Mouse (Mus musculus): ENCODE measurements around the gene Palm2. TPM values are rescaled to one million over a fixed set of nuclear protein-coding genes. Genes with fewer than 3 reads are reported as not detected.

The Palm2 gene
- polyA plus RNA-seq, 1 experiment from 2014 or later = 7.0 TPM

DNA sequence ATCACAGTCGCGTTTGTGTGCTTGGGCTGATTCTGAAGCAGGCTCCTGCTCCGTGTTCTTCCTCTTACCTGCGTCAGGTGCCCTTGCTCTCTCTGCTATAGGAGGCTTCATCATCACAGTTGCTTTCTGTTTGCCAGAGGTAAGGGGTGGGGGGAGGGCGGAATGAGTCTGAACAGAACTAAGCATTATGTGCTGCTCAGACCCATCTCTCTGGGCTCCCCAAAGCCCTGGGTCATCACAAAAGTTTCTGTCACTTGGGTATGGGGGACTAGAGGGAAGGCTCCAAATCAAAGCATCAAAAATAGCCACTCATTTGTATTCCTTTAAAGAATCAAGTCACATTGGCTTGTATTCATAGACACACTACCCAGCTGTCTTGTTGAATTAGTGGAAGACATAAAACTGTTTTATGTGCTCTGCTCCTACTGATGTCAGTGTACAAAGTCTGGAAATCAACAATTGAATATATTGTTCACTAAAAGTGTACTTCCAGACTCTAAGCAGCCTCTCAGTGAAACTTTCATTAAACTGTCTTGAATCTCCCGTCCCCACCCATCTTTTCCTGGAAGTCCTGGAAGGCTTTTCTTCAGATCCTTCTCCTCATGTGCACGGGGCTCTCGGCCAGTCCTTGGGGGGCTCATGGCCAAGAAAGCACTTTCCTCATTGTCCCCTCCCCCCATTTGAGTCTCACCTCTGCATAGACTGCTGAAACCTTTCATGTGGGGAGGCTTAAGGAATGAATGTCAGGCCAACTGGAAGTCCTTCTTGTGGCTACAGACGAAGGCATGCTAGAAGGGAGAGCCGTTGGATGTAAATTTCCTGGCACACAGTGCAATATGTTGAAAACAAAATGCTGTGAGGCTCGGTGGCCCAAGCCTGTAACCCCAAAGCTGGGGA is 269.8 kb downstream of the Palm2 start:
- Histone ChIP-seq H3K4me3 (ENCODE audit: low read depth, low read length) (no peak overlapping the region), H3K27me3 (ENCODE audit: control insufficient read depth, insufficient read depth, low read length) (no peaks in the 10 kb centered on the region), H3K4me2 (replicated peaks; ENCODE audit: low read depth, low read length) (no peak overlapping the region), H3K27ac (ENCODE audit: low read length) (no peak overlapping the region), H3K9ac (replicated peaks; ENCODE audit: low read depth, low read length) (no peak overlapping the region), H3K9me3 (ENCODE audit: control insufficient read depth, low read depth, low read length) (no peaks in the 10 kb centered on the region), H3K4me1 (ENCODE audit: control insufficient read depth, insufficient read depth, low read length) (no peaks in the 10 kb centered on the region), H3K36me3 (ENCODE audit: control insufficient read depth, insufficient read depth, low read length) (no peaks in the 10 kb centered on the region)
- ATAC-seq (ENCODE audit: insufficient number of reproducible peaks, insufficient read depth, low FRiP score, low read depth) = no peak
- WGBS = 72% methylated on average over 11 of the region's 11 CpGs

DNA sequence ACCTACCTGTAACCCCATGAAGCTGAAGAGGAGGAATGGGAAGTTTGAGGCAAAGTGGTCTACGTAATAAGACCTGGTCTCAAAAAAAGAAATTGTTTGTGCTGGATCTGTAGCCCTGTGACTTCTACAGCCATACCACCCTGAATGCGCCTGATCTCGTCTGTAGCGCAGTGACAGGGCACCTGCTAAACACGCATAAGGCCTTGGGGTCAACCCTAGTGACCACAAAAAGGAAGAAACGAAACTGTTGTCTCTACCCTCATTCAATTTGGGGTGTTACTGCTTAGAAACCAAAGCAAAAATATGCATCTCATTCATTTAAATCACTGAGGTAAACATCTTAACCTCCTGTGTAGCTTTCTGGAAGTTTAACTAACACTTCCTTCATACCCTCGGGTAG is 270.5 kb downstream of the Palm2 start:
- Histone ChIP-seq H3K9ac (replicated peaks; ENCODE audit: low read depth, low read length) (no peak overlapping the region), H3K4me3 (ENCODE audit: low read depth, low read length) (no peak overlapping the region), H3K36me3 (ENCODE audit: control insufficient read depth, insufficient read depth, low read length) (no peaks in the 10 kb centered on the region), H3K4me2 (replicated peaks; ENCODE audit: low read depth, low read length) (no peak overlapping the region), H3K27me3 (ENCODE audit: control insufficient read depth, insufficient read depth, low read length) (no peaks in the 10 kb centered on the region), H3K9me3 (ENCODE audit: control insufficient read depth, low read depth, low read length) (no peaks in the 10 kb centered on the region), H3K4me1 (ENCODE audit: control insufficient read depth, insufficient read depth, low read length) (no peaks in the 10 kb centered on the region), H3K27ac (ENCODE audit: low read length) (no peak overlapping the region)
- WGBS = 89% methylated on average over 7 of the region's 7 CpGs
- ATAC-seq (ENCODE audit: insufficient number of reproducible peaks, insufficient read depth, low FRiP score, low read depth) = no peak

DNA sequence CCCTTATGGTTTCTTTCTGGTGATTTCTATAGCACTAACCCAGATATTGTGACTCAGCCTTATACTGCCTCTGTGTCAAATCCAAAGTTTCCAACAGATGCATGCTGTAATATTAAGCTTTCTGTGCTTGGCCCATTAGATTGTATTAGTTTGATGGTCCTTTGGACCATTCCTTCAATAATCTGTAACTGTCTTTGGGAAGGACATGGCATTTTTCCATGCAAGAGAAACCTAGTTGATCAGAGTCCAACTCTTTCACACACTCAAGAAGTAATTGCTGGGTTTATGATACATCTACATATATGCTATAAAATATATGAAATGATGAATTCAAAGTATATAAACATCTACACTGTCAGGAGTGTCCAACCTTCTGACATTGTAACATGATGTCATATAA is 281.8 kb downstream of the Palm2 start:
- Histone ChIP-seq H3K4me2 (replicated peaks; ENCODE audit: low read depth, low read length) (no peak overlapping the region), H3K27me3 (ENCODE audit: control insufficient read depth, insufficient read depth, low read length) (no peaks in the 10 kb centered on the region), H3K9ac (replicated peaks; ENCODE audit: low read depth, low read length) (no peak overlapping the region), H3K9me3 (ENCODE audit: control insufficient read depth, low read depth, low read length) (no peaks in the 10 kb centered on the region), H3K4me3 (ENCODE audit: low read depth, low read length) (no peak overlapping the region), H3K27ac (ENCODE audit: low read length) (no peak overlapping the region), H3K4me1 (ENCODE audit: control insufficient read depth, insufficient read depth, low read length) (0 out of 2 replicates have a peak, but pooled peaks cover 2% of the 10 kb centered on the region), H3K36me3 (ENCODE audit: control insufficient read depth, insufficient read depth, low read length) (no peaks in the 10 kb centered on the region)
- ATAC-seq (ENCODE audit: insufficient number of reproducible peaks, insufficient read depth, low FRiP score, low read depth) = no peak

GRCm38 (mm10) chr4:57716735-57717134 is 282.7 kb downstream of the Palm2 start:
- Histone ChIP-seq H3K27ac (ENCODE audit: low read length) (no peak overlapping the region), H3K4me2 (replicated peaks; ENCODE audit: low read depth, low read length) (no peak overlapping the region), H3K4me1 (ENCODE audit: control insufficient read depth, insufficient read depth, low read length) (0 out of 2 replicates have a peak, but pooled peaks cover 2% of the 10 kb centered on the region), H3K9ac (replicated peaks; ENCODE audit: low read depth, low read length) (no peak overlapping the region), H3K4me3 (ENCODE audit: low read depth, low read length) (no peak overlapping the region), H3K9me3 (ENCODE audit: control insufficient read depth, low read depth, low read length) (no peaks in the 10 kb centered on the region), H3K27me3 (ENCODE audit: control insufficient read depth, insufficient read depth, low read length) (no peaks in the 10 kb centered on the region), H3K36me3 (ENCODE audit: control insufficient read depth, insufficient read depth, low read length) (no peaks in the 10 kb centered on the region)
- 20% methylated on average over 4 of the region's 4 CpGs for WGBS
- no peak for ATAC-seq (ENCODE audit: insufficient number of reproducible peaks, insufficient read depth, low FRiP score, low read depth)

DNA sequence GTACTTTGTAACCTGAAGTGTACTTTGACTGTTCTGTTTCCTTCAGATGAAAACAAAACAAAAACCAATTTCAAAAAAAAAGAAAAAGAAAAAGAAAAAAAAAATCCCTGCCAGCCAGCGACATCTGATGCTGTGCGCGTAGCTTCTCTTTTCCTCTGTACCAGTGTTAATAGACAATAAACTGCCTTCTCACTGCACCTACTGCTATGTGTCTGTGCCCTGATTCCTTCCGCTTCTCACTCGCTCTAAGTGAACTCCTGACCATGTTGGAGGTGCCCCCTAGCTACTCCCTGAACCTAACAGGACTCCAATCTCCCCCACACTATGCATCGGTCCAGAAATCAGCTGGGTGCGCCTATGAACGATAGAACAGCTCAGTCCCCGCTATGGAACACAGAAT is 283.3 kb downstream of the Palm2 start, which contains the start of gene Akap2:
Gene Akap2, plus strand, starts transcription at position 304 of the 400 bp plus-strand sequence.
- H3K9ac ChIP-seq (replicated peaks; ENCODE audit: low read depth, low read length) = no peak within 1 kb of the TSS
- no peaks in the 10 kb centered on the region for H3K4me1 ChIP-seq (ENCODE audit: control insufficient read depth, insufficient read depth, low read length)
- H3K9me3 ChIP-seq (ENCODE audit: control insufficient read depth, low read depth, low read length) = no peaks in the 10 kb centered on the region
- no peak within 1 kb of the TSS for H3K4me2 ChIP-seq (replicated peaks; ENCODE audit: low read depth, low read length)
- H3K36me3 ChIP-seq (ENCODE audit: control insufficient read depth, insufficient read depth, low read length) = no peaks in the 10 kb centered on the region
- no peaks in the 10 kb centered on the region for H3K27me3 ChIP-seq (ENCODE audit: control insufficient read depth, insufficient read depth, low read length)
- H3K27ac ChIP-seq (ENCODE audit: low read length) = no peak within 1 kb of the TSS
- no peak within 1 kb of the TSS for H3K4me3 ChIP-seq (ENCODE audit: low read depth, low read length)
- WGBS = 81% methylated on average over 9 of the region's 9 CpGs
- no peak for ATAC-seq (ENCODE audit: insufficient number of reproducible peaks, insufficient read depth, low FRiP score, low read depth)

- no peaks in the 10 kb centered on the region for H3K36me3 ChIP-seq (ENCODE audit: control insufficient read depth, insufficient read depth, low read length)
- no peaks in the 10 kb centered on the region for H3K27me3 ChIP-seq (ENCODE audit: control insufficient read depth, insufficient read depth, low read length)
- no peaks in the 10 kb centered on the region for H3K9me3 ChIP-seq (ENCODE audit: control insufficient read depth, low read depth, low read length)
- H3K27ac ChIP-seq (ENCODE audit: low read length) = no peak overlapping the region
- H3K4me1 ChIP-seq (ENCODE audit: control insufficient read depth, insufficient read depth, low read length) = no peaks in the 10 kb centered on the region
- WGBS = 84% methylated on average over 1 of the region's 1 CpGs
- H3K4me3 ChIP-seq (ENCODE audit: low read depth, low read length) = no peak overlapping the region
- no peak overlapping the region for H3K9ac ChIP-seq (replicated peaks; ENCODE audit: low read depth, low read length)
- no peak overlapping the region for H3K4me2 ChIP-seq (replicated peaks; ENCODE audit: low read depth, low read length)
- no peak for ATAC-seq (ENCODE audit: insufficient number of reproducible peaks, insufficient read depth, low FRiP score, low read depth)
Measured at GRCm38 (mm10) chr4:57719370-57719769, 285.3 kb downstream of the Palm2 start.

DNA sequence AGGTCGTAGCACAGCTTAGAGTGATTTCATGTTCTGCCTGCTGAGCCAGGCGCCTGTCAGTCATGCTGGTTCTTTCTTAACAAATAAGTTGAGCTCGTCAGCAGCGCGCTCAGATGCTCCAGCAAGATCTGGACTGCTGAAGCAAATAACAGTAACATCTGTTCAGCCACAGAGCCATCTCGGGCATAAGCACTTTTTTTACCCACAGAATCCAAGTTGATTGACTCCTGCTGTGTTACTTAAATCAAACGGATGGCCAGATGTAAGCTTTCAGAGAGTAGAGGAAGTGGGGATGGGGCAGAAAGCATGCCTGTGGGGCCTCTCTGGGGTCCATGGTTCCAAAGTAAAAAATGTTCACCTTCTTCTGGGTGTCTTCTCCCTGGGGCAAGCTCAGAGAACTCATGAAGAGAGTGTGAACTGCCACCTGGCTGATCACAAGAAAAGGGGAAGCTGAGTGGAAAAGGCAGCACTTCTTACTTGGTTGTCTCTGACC is 286.9 kb downstream of the Palm2 start:
- H3K27me3 ChIP-seq (ENCODE audit: control insufficient read depth, insufficient read depth, low read length) = no peaks in the 10 kb centered on the region
- no peaks in the 10 kb centered on the region for H3K4me1 ChIP-seq (ENCODE audit: control insufficient read depth, insufficient read depth, low read length)
- no peaks in the 10 kb centered on the region for H3K9me3 ChIP-seq (ENCODE audit: control insufficient read depth, low read depth, low read length)
- ATAC-seq (ENCODE audit: insufficient number of reproducible peaks, insufficient read depth, low FRiP score, low read depth) = no peak
- no peak overlapping the region for H3K4me3 ChIP-seq (ENCODE audit: low read depth, low read length)
- H3K36me3 ChIP-seq (ENCODE audit: control insufficient read depth, insufficient read depth, low read length) = no peaks in the 10 kb centered on the region
- 30% methylated on average over 7 of the region's 7 CpGs for WGBS
- H3K4me2 ChIP-seq (replicated peaks; ENCODE audit: low read depth, low read length) = no peak overlapping the region
- H3K9ac ChIP-seq (replicated peaks; ENCODE audit: low read depth, low read length) = no peak overlapping the region
- peak overlapping the region; percentile 21; the same call in 1 of the 2 replicates for H3K27ac ChIP-seq (ENCODE audit: low read length)

GRCm38 (mm10) chr4:57722296-57722695 is 288.2 kb downstream of the Palm2 start:
- ATAC-seq (ENCODE audit: insufficient number of reproducible peaks, insufficient read depth, low FRiP score, low read depth) = no peak
- WGBS = 90% methylated on average over 4 of the region's 4 CpGs

More at GRCm38 (mm10) chr4:57722296-57722695, 288.2 kb downstream of the Palm2 start:
- Histone ChIP-seq H3K4me3 (ENCODE audit: low read depth, low read length) (no peak overlapping the region), H3K36me3 (ENCODE audit: control insufficient read depth, insufficient read depth, low read length) (no peaks in the 10 kb centered on the region), H3K9ac (replicated peaks; ENCODE audit: low read depth, low read length) (no peak overlapping the region), H3K4me1 (ENCODE audit: control insufficient read depth, insufficient read depth, low read length) (no peaks in the 10 kb centered on the region), H3K27me3 (ENCODE audit: control insufficient read depth, insufficient read depth, low read length) (no peaks in the 10 kb centered on the region), H3K4me2 (replicated peaks; ENCODE audit: low read depth, low read length) (no peak overlapping the region), H3K9me3 (ENCODE audit: control insufficient read depth, low read depth, low read length) (no peaks in the 10 kb centered on the region), H3K27ac (ENCODE audit: low read length) (no peak overlapping the region)
